Mouse (Mus musculus) cortical plate, adult 2 months (tissue): ENCODE results near the gene Olfr1095. TPM values are rescaled to one million over a fixed set of nuclear protein-coding genes. Genes with fewer than 3 reads are reported as not detected.

Experiments used
- H3K27ac ChIP-seq: fragments of 200-500 bp; 2 replicates; pipeline ENCODE4 v1.5.1; 2012; ENCODE audit warnings: low read length, control low read depth, inconsistent platforms; ENCODE audit not compliant: insufficient read depth
- H3K4me1 ChIP-seq: fragments of 200-500 bp; 2 replicates; pipeline ENCODE4 v1.6.1; 2011; ENCODE audit warnings: low read length; ENCODE audit not compliant: control insufficient read depth, insufficient read depth
- H3K4me3 ChIP-seq: fragments of 200-500 bp; 2 replicates; pipeline ENCODE4 v1.5.1; 2011; ENCODE audit warnings: mild to moderate bottlenecking, low read length, control low read depth; ENCODE audit not compliant: insufficient read depth
- CTCF ChIP-seq: fragments of 200-500 bp; IDR thresholded peaks from 2 replicates; pipeline ENCODE4 v1.5.1; 2011; ENCODE audit warnings: mild to moderate bottlenecking, control low read depth, low read length; ENCODE audit not compliant: insufficient read depth; ENCODE audit errors: extremely low read depth
- POLR2A ChIP-seq: fragments of 200-500 bp; IDR thresholded peaks from 2 replicates; pipeline ENCODE4 v1.6.1; 2011; ENCODE audit warnings: mild to moderate bottlenecking, low read length, control low read depth; ENCODE audit not compliant: insufficient read depth; ENCODE audit errors: extremely low read depth
- polyA plus RNA-seq: library from polyadenylated mRNA; depleted of rRNA; stranded (reverse); fragments of >200 nt; gene quantifications from 2 replicates; pipeline ENCODE4 v1.2.3, GENCODE M21; 2012; rRNA removed

The Olfr1095 gene
- not detected in 2 replicates for polyA plus RNA-seq

DNA sequence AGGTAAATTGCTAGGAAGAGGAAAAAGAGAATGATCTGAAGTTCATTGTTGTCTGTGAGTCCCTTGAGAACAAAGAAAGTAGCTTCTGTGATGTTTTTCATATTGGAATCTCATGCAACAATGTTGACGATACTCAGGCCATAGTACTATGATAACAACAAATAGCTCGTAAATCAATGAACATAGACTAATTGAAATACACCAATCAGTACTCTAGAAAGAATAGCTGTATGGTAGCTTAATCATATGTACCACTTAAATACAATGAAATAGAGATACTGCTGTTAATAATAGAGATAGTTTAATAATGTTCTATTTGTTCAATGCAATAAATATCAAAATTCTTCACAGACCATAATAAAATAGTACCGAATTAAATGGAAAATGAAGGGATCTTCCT, at the start of gene Olfr1095:
Gene Olfr1095 (minus strand): TSS at position 101 of the 400 bp plus-strand sequence.
- Histone ChIP-seq H3K4me1 (no peaks in the 10 kb centered on the region), H3K4me3 (no peak within 1 kb of the TSS)
- no peak for TF ChIP-seq CTCF
- TF ChIP-seq POLR2A, result no peak

DNA sequence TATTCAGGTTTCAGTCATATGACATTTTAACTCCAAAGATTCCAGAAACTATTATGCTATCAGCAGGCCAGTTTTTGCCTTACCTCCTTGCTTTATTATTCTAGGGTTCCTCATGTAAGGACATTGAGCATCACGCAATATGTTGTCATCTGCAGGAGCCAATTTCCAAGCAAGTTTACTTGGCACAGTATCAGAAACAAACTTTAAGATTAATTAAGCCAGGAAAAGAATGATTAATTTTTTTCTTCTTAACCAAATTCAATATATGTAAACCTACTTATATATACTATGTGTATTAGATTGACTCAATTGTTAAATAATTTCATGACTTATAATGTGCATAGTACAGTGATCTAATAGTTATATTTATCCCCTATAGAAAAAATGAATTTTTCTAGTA, 40.6 kb upstream of the Olfr1095 start, which contains the start of gene Olfr1097:
Gene Olfr1097 (minus strand): TSS at position 101 of the 400 bp plus-strand sequence.
- Histone ChIP-seq H3K4me3 (no peak within 1 kb of the TSS), H3K4me1 (no peaks in the 10 kb centered on the region), H3K27ac (no peak within 1 kb of the TSS)
- TF ChIP-seq POLR2A, result no peak
- no peak for TF ChIP-seq CTCF

More for the DNA sequence above, at the start of gene Olfr1095:
- no peak within 1 kb of the TSS for H3K27ac ChIP-seq

DNA sequence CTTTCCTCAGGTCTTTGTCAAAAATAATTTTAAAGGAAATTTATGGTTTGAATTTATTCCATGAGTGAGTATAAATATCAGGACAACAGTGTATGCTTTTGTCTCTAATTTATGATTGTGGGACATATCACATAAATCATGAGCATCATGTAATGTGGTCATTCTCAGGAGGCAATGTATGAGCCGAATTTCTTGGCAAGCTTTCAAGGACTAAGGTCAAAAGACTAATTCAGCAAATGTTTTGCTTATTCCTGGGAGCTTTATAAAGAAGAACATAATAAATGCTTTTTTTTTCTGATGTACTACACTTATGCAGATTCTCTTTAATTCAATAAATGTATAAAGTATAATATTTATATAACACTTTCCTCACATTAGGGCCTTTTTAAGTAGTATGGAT, 23.2 kb upstream of the Olfr1095 start, which contains the start of gene Gm13723:
Gene Gm13723 (minus strand): TSS at position 101 of the 400 bp plus-strand sequence.
- Histone ChIP-seq H3K27ac (no peak within 1 kb of the TSS), H3K4me1 (no peaks in the 10 kb centered on the region), H3K4me3 (no peak within 1 kb of the TSS)
- TF ChIP-seq POLR2A (no peak), CTCF (no peak)

DNA sequence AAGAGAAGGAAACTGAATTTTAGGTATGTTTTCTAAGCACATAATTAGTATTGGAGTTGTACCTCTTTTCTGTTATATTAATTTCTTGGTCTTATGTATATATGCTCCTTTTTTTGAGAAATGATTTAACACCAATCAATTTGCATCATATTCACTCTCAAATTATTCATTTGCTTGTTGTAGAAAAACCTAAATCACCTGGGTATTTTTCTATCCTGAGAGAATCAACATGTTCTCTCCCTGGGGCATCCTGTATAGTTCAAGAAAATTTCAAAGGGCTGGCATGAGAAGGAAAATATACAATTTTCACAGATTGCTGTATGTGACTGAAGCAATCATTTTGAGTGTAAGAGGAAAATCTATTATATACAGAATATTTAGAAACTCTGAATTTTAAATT, 27.1 kb downstream of the Olfr1095 start, which contains the start of gene Olfr1094:
Gene Olfr1094 (plus strand): TSS at position 301 of the 400 bp plus-strand sequence.
- no peak for TF ChIP-seq CTCF
- TF ChIP-seq POLR2A, result no peak

DNA sequence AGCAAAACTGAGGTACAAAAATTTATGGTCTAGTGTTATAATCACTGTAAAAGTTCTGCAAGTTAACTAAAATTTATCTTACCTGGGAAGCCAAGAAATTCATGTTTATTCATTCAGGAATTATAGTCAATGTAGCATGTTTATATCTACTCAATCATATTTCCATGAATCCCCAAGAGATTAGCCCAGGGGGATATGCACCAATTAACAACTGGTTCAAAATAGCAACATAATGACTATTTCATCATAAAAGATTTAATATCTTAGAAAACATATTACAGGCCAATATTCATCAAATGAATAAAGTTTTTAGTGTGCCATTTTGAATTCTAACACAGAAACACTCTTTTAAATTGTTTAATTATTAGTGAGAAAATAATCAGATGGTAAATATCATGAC, 41.6 kb downstream of the Olfr1095 start, which contains the start of gene Olfr141:
Gene Olfr141 (minus strand): TSS at position 101 of the 400 bp plus-strand sequence.
- TF ChIP-seq CTCF, result no peak
- TF ChIP-seq POLR2A, result no peak
- H3K4me3 ChIP-seq, result no peak within 1 kb of the TSS
- H3K4me1 ChIP-seq, result no peaks in the 10 kb centered on the region
- H3K27ac ChIP-seq, result no peak within 1 kb of the TSS

More for the DNA sequence above, 27.1 kb downstream of the Olfr1095 start, which contains the start of gene Olfr1094:
- H3K4me3 ChIP-seq, result no peak within 1 kb of the TSS
- no peak within 1 kb of the TSS for H3K27ac ChIP-seq
- H3K4me1 ChIP-seq, result no peaks in the 10 kb centered on the region

Other genes with a start within 250 kb of the Olfr1095 start
- gene Olfr1084, start 212.0 kb downstream of the Olfr1095 start, polyA plus RNA-seq, result not detected in 2 replicates
- gene Olfr1085, start 189.7 kb downstream of the Olfr1095 start, polyA plus RNA-seq, result not detected in 2 replicates
- gene Olfr1086, start 171.6 kb downstream of the Olfr1095 start, polyA plus RNA-seq, result not detected in 2 replicates
- not detected in 2 replicates for gene Olfr1087, start 153.3 kb downstream of the Olfr1095 start, polyA plus RNA-seq
- gene Olfr1089, start 118.0 kb downstream of the Olfr1095 start, polyA plus RNA-seq, result not detected in 2 replicates
- gene Olfr1090, start 92.7 kb downstream of the Olfr1095 start, polyA plus RNA-seq, result not detected in 2 replicates
- not detected in 2 replicates for gene Olfr1093, start 69.2 kb downstream of the Olfr1095 start, polyA plus RNA-seq
- not detected in 2 replicates for gene Olfr141, start 41.7 kb downstream of the Olfr1095 start, polyA plus RNA-seq
- not detected in 2 replicates for gene Olfr1094, start 27.0 kb downstream of the Olfr1095 start, polyA plus RNA-seq
- not detected in 2 replicates for gene Gm13723, start 23.1 kb upstream of the Olfr1095 start, polyA plus RNA-seq
- gene Olfr1097, start 40.5 kb upstream of the Olfr1095 start, polyA plus RNA-seq, result not detected in 2 replicates
- gene Olfr1098, start 72.8 kb upstream of the Olfr1095 start, polyA plus RNA-seq, result not detected in 2 replicates
- not detected in 2 replicates for gene Olfr1099, start 109.0 kb upstream of the Olfr1095 start, polyA plus RNA-seq
- not detected in 2 replicates for gene Olfr1100, start 128.3 kb upstream of the Olfr1095 start, polyA plus RNA-seq
- not detected in 2 replicates for gene Olfr1101, start 139.5 kb upstream of the Olfr1095 start, polyA plus RNA-seq
- gene Olfr1102, start 146.7 kb upstream of the Olfr1095 start, polyA plus RNA-seq, result not detected in 2 replicates
- not detected in 2 replicates for gene Olfr1104, start 175.4 kb upstream of the Olfr1095 start, polyA plus RNA-seq
- gene Olfr1105, start 184.8 kb upstream of the Olfr1095 start, polyA plus RNA-seq, result not detected in 2 replicates
- not detected in 2 replicates for gene Olfr1106, start 200.6 kb upstream of the Olfr1095 start, polyA plus RNA-seq
- not detected in 2 replicates for gene Olfr1107, start 224.1 kb upstream of the Olfr1095 start, polyA plus RNA-seq
- not detected in 2 replicates for gene Olfr1109, start 244.3 kb upstream of the Olfr1095 start, polyA plus RNA-seq